Mouse (Mus musculus) C2C12 (cell line): Measurements from ENCODE around the gene Polr3b.

Source experiments
- CTCF ChIP-seq: IDR thresholded peaks from one replicate; pipeline ENCODE4 v1.5.1; 2011; ENCODE audit not compliant: control insufficient read depth, insufficient read depth, insufficient read length
- MYOD1 ChIP-seq: IDR thresholded peaks from one replicate; pipeline ENCODE4 v1.6.1; 2011; ENCODE audit warnings: low read depth; ENCODE audit not compliant: control insufficient read depth, insufficient read length
- USF1 ChIP-seq: IDR thresholded peaks from one replicate; pipeline ENCODE4 v1.6.1; 2011; ENCODE audit warnings: low read depth, mild to moderate bottlenecking, control low read depth, moderate library complexity

DNA sequence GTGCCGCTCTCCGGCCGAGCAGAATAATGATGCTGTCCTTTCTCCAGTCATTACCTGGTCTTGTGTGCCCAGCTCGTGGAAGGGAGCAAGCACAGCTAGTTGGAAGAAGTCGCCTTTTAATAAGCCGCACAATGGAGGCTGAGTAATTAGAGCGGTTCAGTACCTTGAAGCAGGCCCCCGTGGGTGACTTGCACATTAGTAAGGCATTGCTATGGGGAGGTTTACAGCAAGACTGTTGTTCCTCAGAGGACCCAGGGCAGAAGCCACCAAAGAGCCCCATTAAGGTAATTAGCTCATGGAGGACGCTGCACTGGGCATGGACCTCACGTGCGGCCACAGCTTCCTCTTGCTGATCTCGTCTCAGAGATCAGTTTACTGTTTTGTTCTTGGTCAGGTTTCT lies 100.6 kb downstream of the Polr3b start:
- TF ChIP-seq CTCF (no peak), USF1 (no peak), MYOD1 (no peak)
